Mouse (Mus musculus) kidney, postnatal 36 days (tissue): Measurements from ENCODE around the gene Pdcd6ip.
"Not testable (repeated sequence)": the region's sequence is repeated elsewhere in the genome, so short reads cannot be mapped to it uniquely, and the experiment has no call there.

Experiments
- DNase-seq, 2 experiments: peaks; one replicate each; pipeline ENCODE4 v3.0.0; 2021 to 2022; ENCODE audit warnings: mixed read lengths in 2 of 2

Pdcd6ip gene

GRCm38 (mm10) chr9:113687461-113687860 is 20.6 kb downstream of the Pdcd6ip start:
- no peak for DNase-seq

GRCm38 (mm10) chr9:113673721-113674120 is 34.3 kb downstream of the Pdcd6ip start:
- DNase-seq = no peak

GRCm38 (mm10) chr9:113672352-113672751 is 35.7 kb downstream of the Pdcd6ip start:
- no peak for DNase-seq

GRCm38 (mm10) chr9:113670857-113671106 is 37.3 kb downstream of the Pdcd6ip start:
- no peak for DNase-seq

GRCm38 (mm10) chr9:113670105-113670856 is 37.8 kb downstream of the Pdcd6ip start:
- no peak for DNase-seq

- DNase-seq = no peak
These were observed 44.6 kb downstream of the Pdcd6ip start for GRCm38 (mm10) chr9:113663476-113663875.

- no peak for DNase-seq
These were observed 50.2 kb downstream of the Pdcd6ip start for GRCm38 (mm10) chr9:113657837-113658236.

- peak in 1 of 2 experiments; percentile 20 for DNase-seq
These were observed 54.5 kb downstream of the Pdcd6ip start for GRCm38 (mm10) chr9:113653571-113653970.

- no peak for DNase-seq
These were observed 57.3 kb downstream of the Pdcd6ip start for GRCm38 (mm10) chr9:113650787-113651186.

GRCm38 (mm10) chr9:113649211-113649610 is 58.8 kb downstream of the Pdcd6ip start:
- DNase-seq = not testable (repeated sequence)

GRCm38 (mm10) chr9:113645837-113646169 is 62.3 kb downstream of the Pdcd6ip start:
- DNase-seq = no peak

- DNase-seq = peak; percentile 28 to 79
These were observed 62.8 kb downstream of the Pdcd6ip start for GRCm38 (mm10) chr9:113645153-113645836.

- DNase-seq = no peak
These were observed 63.4 kb downstream of the Pdcd6ip start for GRCm38 (mm10) chr9:113644701-113645100.

GRCm38 (mm10) chr9:113644076-113644475 is 64.0 kb downstream of the Pdcd6ip start:
- DNase-seq = no peak

- DNase-seq = no peak
These were observed 64.4 kb downstream of the Pdcd6ip start for GRCm38 (mm10) chr9:113643669-113644068.

GRCm38 (mm10) chr9:113634986-113635385 is 73.1 kb downstream of the Pdcd6ip start:
- no peak for DNase-seq

- no peak for DNase-seq
These were observed 74.8 kb downstream of the Pdcd6ip start for GRCm38 (mm10) chr9:113633168-113633744.

- DNase-seq = no peak
These were observed 75.6 kb downstream of the Pdcd6ip start for GRCm38 (mm10) chr9:113632350-113633043.

- peak; percentile 11 to 65 for DNase-seq
These were observed 78.4 kb downstream of the Pdcd6ip start for GRCm38 (mm10) chr9:113629632-113630031.

GRCm38 (mm10) chr9:113629191-113629590 is 78.9 kb downstream of the Pdcd6ip start:
- no peak for DNase-seq

GRCm38 (mm10) chr9:113628780-113629179 is 79.3 kb downstream of the Pdcd6ip start:
- no peak for DNase-seq

- DNase-seq = no peak
These were observed 81.3 kb downstream of the Pdcd6ip start for GRCm38 (mm10) chr9:113626730-113627129.

GRCm38 (mm10) chr9:113624086-113624485 is 84.0 kb downstream of the Pdcd6ip start:
- DNase-seq = no peak

- no peak for DNase-seq
These were observed 91.0 kb downstream of the Pdcd6ip start for GRCm38 (mm10) chr9:113617081-113617480.
